Mouse (Mus musculus) neural tube, embryonic 11.5 days (tissue): ENCODE results near the gene Tnk2. TPM values are rescaled to one million over a fixed set of nuclear protein-coding genes. Genes with fewer than 3 reads are reported as not detected.

Source experiments
- ATAC-seq: fragments of 200-750 bp; cut with Nextera tagmentation; 2 replicates; pipeline ENCODE4 v1.8.0; 2017; ENCODE audit warnings: moderate number of reproducible peaks, mild to moderate bottlenecking, moderate TSS enrichment, moderate library complexity; ENCODE audit not compliant: insufficient read depth, low FRiP score, low TSS enrichment
- DNase-seq: peaks from one replicate; pipeline ENCODE4 v3.0.0-alpha.2; 2015; ENCODE audit warnings: low spot score
- H3K27ac ChIP-seq: fragments of 300-500 bp; sonication (generic); 2 replicates; pipeline ENCODE4 v1.5.1; 2014; ENCODE audit warnings: low read depth, mild to moderate bottlenecking, low read length
- H3K27me3 ChIP-seq: fragments of 300-500 bp; sonication (generic); 2 replicates; pipeline ENCODE4 v1.6.1; 2014; ENCODE audit warnings: mild to moderate bottlenecking, low read length, mixed read lengths; ENCODE audit not compliant: control insufficient read depth, insufficient read depth
- H3K36me3 ChIP-seq: fragments of 300-500 bp; sonication (generic); 2 replicates; pipeline ENCODE4 v1.6.1; 2014; ENCODE audit warnings: mild to moderate bottlenecking, low read length, moderate library complexity, mixed read lengths; ENCODE audit not compliant: control insufficient read depth, insufficient read depth
- H3K4me1 ChIP-seq: fragments of 300-500 bp; sonication (generic); 2 replicates; pipeline ENCODE4 v1.6.1; 2014; ENCODE audit warnings: low read length, mixed read lengths; ENCODE audit not compliant: control insufficient read depth, insufficient read depth
- H3K4me2 ChIP-seq: fragments of 300-500 bp; sonication (generic); 2 replicates; pipeline ENCODE4 v1.6.1; 2014; ENCODE audit warnings: low read depth, mild to moderate bottlenecking, moderate library complexity
- H3K4me3 ChIP-seq: fragments of 300-500 bp; sonication (generic); 2 replicates; pipeline ENCODE4 v1.5.1; 2014; ENCODE audit warnings: low read depth, low read length
- H3K9ac ChIP-seq: fragments of 300-500 bp; sonication (generic); 2 replicates; pipeline ENCODE4 v1.6.1; 2014; ENCODE audit warnings: mild to moderate bottlenecking, low read length
- H3K9me3 ChIP-seq: fragments of 300-500 bp; sonication (generic); 2 replicates; pipeline ENCODE4 v1.6.1; 2016; ENCODE audit warnings: low read length; ENCODE audit not compliant: control insufficient read depth
- WGBS: fragments of 180-500 bp; shearing (Covaris S2); extraction: QIAGEN DNeasy Blood & Tissue Kit; methylation state at CpG from one replicate; pipeline ENCODE4 v1.1.7; 2014; 5-methylcytosine and 5-hydroxymethylcytosine counted together
- polyA plus RNA-seq: library from polyadenylated mRNA; unstranded; fragments of >200 nt; fragmentation: Nextera tagmentation; extraction: Ambion mirVana; gene quantifications from 2 replicates; pipeline ENCODE4 v1.2.1, GENCODE M21; 2014

Tnk2 gene
- polyA plus RNA-seq: 7.0 and 8.6 TPM in 2 replicates

DNA sequence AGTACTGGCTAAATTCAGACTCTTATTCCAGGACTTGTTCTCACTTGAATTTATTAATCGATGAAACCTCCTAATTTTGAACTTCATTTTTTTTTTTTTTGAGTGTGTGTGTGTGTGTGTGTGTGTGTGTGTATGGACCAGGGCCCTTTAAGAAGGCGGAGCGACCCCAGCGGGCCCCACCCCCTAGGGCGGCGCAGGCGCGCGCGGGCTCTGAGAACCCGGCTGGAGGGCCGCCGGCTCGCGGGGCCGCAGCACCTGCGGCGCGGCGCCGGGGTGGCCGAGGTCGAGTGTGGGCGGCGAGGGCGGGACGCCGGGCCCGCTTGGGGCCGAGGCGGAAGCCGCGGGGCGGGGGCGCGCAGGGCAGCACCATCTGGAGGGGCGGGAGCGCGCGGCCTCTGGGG is at the start of gene Tnk2:
TSS of gene Tnk2 (plus strand) at position 214 of the 401 bp plus-strand sequence.
- Histone ChIP-seq H3K9me3 (no peaks in the 10 kb centered on the region), H3K4me2 (peak within 1 kb of the TSS; percentile 87), H3K9ac (peak within 1 kb of the TSS; percentile 85), H3K27me3 (no peaks in the 10 kb centered on the region), H3K4me3 (peak within 1 kb of the TSS; percentile 91), H3K36me3 (no peaks in the 10 kb centered on the region), H3K4me1 (peaks cover 16% of the 10 kb centered on the region), H3K27ac (peak within 1 kb of the TSS; percentile 65)
- ATAC-seq (peak; percentile 86), DNase-seq (peak; percentile 93)
- WGBS: 0% methylated on average over 25 of the region's 40 CpGs

DNA sequence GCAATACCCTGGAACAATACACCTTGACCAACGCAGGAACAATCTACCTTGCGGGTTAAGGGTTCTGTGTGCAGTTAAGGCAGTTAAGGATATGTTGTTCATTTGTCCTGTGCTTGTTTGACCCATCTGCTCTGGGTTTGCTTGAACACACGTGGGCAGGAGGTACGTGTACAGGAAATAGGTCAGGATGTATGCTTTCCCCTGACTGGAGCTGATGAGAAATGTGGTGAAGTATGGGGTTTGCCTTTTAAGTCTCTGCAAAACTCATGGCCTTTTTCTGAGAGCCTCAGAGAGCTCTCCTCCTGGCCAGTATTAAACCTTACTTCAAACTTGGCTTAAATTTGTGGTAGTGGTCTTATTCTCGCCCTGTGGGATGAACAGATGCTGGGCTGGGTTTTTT is 49.8 kb upstream of the Tnk2 start:
- Histone ChIP-seq H3K9ac (no peak overlapping the region), H3K36me3 (no peaks in the 10 kb centered on the region), H3K4me3 (no peak overlapping the region), H3K27ac (no peak overlapping the region), H3K27me3 (no peaks in the 10 kb centered on the region), H3K9me3 (no peaks in the 10 kb centered on the region), H3K4me1 (no peaks in the 10 kb centered on the region), H3K4me2 (no peak overlapping the region)
- WGBS: 87% methylated on average over 5 of the region's 5 CpGs
- no peak for ATAC-seq
- DNase-seq: no peak

DNA sequence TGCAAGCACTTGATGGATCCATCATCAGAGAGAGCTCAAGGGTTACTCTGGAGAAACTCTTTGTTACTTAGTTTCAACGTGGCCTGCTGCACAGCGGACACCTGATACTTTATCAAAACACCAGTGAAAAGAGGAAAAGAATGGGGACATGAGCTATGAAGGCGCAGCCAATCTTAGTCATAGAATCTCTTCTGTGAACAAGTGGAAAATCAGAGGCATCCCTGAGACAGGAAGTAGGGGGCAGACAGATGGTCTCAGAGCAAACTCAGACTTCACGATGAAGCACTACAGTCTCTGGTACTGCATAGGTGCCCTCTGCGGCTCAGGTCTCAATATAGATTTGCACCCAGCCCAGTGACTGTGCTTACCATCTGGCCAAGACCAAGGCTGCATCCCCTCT is 49.0 kb upstream of the Tnk2 start:
- H3K4me2 ChIP-seq: no peak overlapping the region
- 63% methylated on average over 5 of the region's 5 CpGs for WGBS
- no peak overlapping the region for H3K27ac ChIP-seq
- H3K4me3 ChIP-seq: no peak overlapping the region
- H3K27me3 ChIP-seq: no peaks in the 10 kb centered on the region
- H3K9ac ChIP-seq: no peak overlapping the region
- ATAC-seq: no peak
- no peaks in the 10 kb centered on the region for H3K9me3 ChIP-seq
- no peak for DNase-seq
- H3K36me3 ChIP-seq: no peaks in the 10 kb centered on the region
- H3K4me1 ChIP-seq: no peaks in the 10 kb centered on the region

DNA sequence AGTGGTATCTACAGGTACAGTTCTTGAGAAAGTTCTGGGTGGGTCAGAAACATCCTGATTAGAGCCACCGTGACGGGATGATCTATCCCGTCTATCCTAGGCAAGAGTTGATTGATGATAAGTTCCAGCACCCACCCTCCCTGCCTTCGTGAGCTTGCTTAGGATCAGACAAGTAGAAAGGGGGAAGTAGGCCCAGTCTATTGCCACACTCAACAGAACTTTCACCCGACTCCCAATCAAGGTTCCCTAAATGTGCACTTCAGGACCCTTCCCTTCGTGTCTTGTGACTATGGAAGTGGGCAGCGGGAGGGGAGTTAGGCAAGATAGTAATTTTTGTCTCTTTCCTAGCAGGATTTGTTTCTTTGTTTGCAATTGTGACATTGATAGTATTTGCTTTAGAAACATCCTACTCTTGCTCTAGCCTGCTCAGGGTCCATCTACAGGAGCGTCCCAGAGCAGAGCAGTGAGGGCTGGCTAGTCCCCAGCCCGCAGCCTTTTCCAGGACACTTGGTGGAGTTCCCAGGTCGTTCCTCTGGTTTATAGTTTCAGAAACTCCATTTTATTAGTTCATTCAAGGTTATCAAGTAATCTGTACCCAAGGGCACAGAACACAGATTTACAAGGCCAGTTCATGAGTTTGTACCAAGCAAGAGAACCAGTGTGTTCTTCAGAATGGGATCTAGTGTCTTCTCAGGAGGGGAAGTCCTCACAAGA is 48.4 kb upstream of the Tnk2 start:
- 86% methylated on average over 10 of the region's 10 CpGs for WGBS
- H3K36me3 ChIP-seq: no peaks in the 10 kb centered on the region

DNA sequence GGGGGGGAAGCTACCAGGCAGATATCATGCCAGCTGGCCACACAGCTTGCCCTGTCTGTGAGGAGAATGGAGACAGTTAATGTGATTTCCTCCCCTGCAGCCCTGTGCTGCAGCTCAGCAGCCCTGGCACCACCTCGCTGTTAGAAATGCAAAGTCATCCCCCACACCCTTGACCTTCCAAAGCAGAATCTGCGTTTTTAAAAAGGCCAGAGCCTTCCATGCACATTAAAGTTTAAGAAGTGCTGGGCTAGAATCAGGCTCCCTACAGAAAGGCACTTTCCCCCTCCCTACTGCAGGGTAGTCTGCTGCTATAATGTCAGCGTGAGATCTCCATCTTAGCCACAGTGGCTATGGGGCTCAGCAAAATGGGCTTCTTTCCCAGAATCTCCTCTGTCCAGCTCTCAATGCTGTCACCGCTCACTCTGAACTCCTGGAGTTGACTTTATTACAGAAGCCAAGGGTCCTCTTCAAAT is 45.7 kb upstream of the Tnk2 start:
- ATAC-seq (no peak), DNase-seq (no peak)
- WGBS: 30% methylated on average over 4 of the region's 4 CpGs
- H3K4me2 ChIP-seq: no peak overlapping the region
- H3K36me3 ChIP-seq: no peaks in the 10 kb centered on the region
- H3K4me3 ChIP-seq: no peak overlapping the region
- H3K27ac ChIP-seq: no peak overlapping the region
- no peak overlapping the region for H3K9ac ChIP-seq
- H3K9me3 ChIP-seq: no peaks in the 10 kb centered on the region
- no peaks in the 10 kb centered on the region for H3K27me3 ChIP-seq
- H3K4me1 ChIP-seq: no peaks in the 10 kb centered on the region

More for the DNA sequence above, 48.4 kb upstream of the Tnk2 start:
- Histone ChIP-seq H3K27ac (no peak overlapping the region), H3K4me2 (no peak overlapping the region), H3K27me3 (no peaks in the 10 kb centered on the region), H3K4me1 (no peaks in the 10 kb centered on the region), H3K9me3 (no peaks in the 10 kb centered on the region), H3K9ac (no peak overlapping the region), H3K4me3 (no peak overlapping the region)
- no peak for ATAC-seq
- no peak for DNase-seq

DNA sequence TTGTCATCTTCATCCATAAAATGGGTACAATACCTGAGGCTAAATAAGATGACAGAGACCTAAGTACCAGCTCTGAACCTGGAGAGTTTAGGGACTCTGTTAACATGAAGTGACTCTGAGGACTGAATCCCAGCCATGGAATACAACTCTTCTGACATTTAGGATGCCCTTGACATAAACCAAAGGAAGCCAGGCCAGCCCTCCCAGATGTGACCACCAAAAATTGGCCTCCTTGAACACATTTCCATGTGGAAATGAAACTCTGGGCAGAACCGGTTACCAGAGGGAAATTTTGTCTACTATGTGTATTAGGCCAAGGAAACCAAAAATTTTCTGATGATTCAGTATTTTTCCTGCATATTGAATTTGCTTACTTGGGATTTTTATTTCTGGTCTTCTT is 44.5 kb upstream of the Tnk2 start:
- H3K4me2 ChIP-seq: no peak overlapping the region
- no peak overlapping the region for H3K9ac ChIP-seq
- H3K27me3 ChIP-seq: no peaks in the 10 kb centered on the region
- no peak overlapping the region for H3K27ac ChIP-seq
- no peaks in the 10 kb centered on the region for H3K9me3 ChIP-seq
- ATAC-seq (no peak), DNase-seq (no peak)
- no peak overlapping the region for H3K4me3 ChIP-seq
- no peaks in the 10 kb centered on the region for H3K36me3 ChIP-seq
- H3K4me1 ChIP-seq: no peaks in the 10 kb centered on the region
- 92% methylated on average over 1 of the region's 1 CpGs for WGBS

DNA sequence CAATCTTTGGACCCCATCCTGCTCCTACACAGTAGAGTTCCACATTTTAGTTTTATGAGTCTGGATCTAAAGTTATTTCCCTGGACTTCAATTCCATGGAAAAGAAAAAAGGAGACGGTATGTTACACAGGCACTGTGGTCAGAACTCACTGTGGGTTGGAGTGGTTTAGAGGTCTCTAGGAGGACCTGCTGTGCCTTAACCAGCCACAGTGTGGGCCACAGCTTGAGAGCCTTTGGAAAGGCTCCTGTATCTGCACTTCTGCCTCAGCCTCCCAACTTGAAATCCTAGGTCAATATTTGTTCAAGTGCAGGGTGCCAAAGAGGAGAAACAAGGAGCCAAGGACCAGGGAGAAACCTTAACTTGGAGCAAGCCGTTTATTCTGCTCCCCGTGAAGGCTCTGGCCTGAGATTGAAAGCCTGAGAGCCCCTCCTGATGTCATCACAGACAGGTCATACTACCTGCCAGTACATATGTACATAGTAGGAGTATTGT is 41.4 kb upstream of the Tnk2 start:
- no peaks in the 10 kb centered on the region for H3K9me3 ChIP-seq
- H3K4me2 ChIP-seq: no peak overlapping the region
- no peak overlapping the region for H3K4me3 ChIP-seq
- H3K4me1 ChIP-seq: no peaks in the 10 kb centered on the region
- no peaks in the 10 kb centered on the region for H3K36me3 ChIP-seq
- 82% methylated on average over 3 of the region's 3 CpGs for WGBS
- H3K27ac ChIP-seq: no peak overlapping the region
- H3K9ac ChIP-seq: no peak overlapping the region
- no peaks in the 10 kb centered on the region for H3K27me3 ChIP-seq
- no peak for DNase-seq
- no peak for ATAC-seq

DNA sequence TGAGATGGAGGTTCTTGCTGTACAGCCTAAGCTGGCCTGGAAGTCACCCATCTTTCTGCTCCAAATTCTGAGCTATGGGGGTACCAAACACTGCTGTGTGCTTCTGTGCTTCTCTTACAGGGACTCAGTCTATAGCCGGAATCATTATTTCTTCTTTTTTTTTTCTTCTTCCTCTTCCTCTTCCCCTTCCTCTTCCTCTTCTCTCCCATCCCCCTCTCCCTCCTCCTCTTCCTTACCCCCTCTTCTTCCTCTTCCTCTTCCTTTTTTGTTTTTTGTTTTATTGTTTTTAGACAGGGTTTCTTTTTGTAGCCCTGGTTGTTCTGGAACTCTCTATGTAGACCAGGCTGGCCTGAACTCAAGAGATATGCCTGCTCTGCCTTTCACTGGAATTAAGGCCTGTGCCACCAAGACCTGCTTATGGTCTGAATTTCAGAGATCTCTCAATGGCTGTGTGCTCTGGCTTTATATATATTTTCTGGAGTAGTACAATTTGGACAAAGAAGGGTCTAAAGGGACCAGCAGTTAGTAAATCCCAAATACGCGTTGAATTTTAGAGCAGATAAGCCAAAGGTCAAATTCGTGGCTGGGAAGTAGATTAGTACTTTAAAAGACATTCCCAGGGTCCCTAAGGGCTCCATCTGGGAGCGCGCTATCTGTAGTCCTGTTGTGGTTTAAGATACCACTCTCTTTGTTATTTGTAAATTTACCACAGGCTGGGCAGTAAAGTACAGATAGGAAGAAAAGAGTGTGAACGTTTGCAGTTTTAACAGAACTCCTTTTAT is 35.9 kb upstream of the Tnk2 start:
- Histone ChIP-seq H3K9me3 (no peaks in the 10 kb centered on the region), H3K4me3 (no peak overlapping the region), H3K36me3 (no peaks in the 10 kb centered on the region), H3K27ac (no peak overlapping the region), H3K4me1 (peaks cover 4% of the 10 kb centered on the region; the same call in 1 of the 2 replicates), H3K4me2 (no peak overlapping the region; the same call in 1 of the 2 replicates), H3K27me3 (no peaks in the 10 kb centered on the region), H3K9ac (no peak overlapping the region)
- DNase-seq (no peak), ATAC-seq (no peak)
- 56% methylated on average over 7 of the region's 7 CpGs for WGBS
